Mouse (Mus musculus): ENCODE data around the gene Gipc3. TPM values are rescaled to one million over a fixed set of nuclear protein-coding genes. Genes with fewer than 3 reads are reported as not detected.
A peak's percentile ranks its signal among the peaks of the same experiment; 100 is the strongest.

The Gipc3 gene
- polyA plus RNA-seq, 1 experiment, result 1.2 TPM

GRCm38 (mm10) chr10:81301321-81301720, 41.7 kb downstream of the Gipc3 start:
- Histone ChIP-seq H3K27me3 (ENCODE audit: control insufficient read depth, insufficient read depth, low read length) (no peaks in the 10 kb centered on the region), H3K36me3 (ENCODE audit: control insufficient read depth, insufficient read depth, low read length) (peaks cover 4% of the 10 kb centered on the region), H3K4me3 (ENCODE audit: low read depth, low read length) (no peak overlapping the region), H3K27ac (ENCODE audit: insufficient read depth, low read depth, low read length) (no peak overlapping the region), H3K4me1 (ENCODE audit: control insufficient read depth, insufficient read depth, insufficient read length, low read length) (peaks cover 46% of the 10 kb centered on the region)
- WGBS, result 79% methylated on average over 9 of the region's 9 CpGs
- no peak for TF ChIP-seq CTCF (IDR thresholded peaks at IDR 0.05; ENCODE audit: extremely low read depth, insufficient read length, insufficient replicate concordance, low read depth, low read length)
- TF ChIP-seq POLR2A (IDR thresholded peaks at IDR 0.05; ENCODE audit: low read depth, low read length), result no peak

GRCm38 (mm10) chr10:81300352-81300907, 42.6 kb downstream of the Gipc3 start:
- TF ChIP-seq POLR2A (IDR thresholded peaks at IDR 0.05; ENCODE audit: low read depth, low read length), result no peak
- TF ChIP-seq CTCF (IDR thresholded peaks at IDR 0.05; ENCODE audit: extremely low read depth, insufficient read length, insufficient replicate concordance, low read depth, low read length), result no peak
- 74% methylated on average over 9 of the region's 9 CpGs for WGBS
- Histone ChIP-seq H3K4me1 (ENCODE audit: control insufficient read depth, insufficient read depth, insufficient read length, low read length) (peaks cover 47% of the 10 kb centered on the region), H3K27ac (ENCODE audit: insufficient read depth, low read depth, low read length) (no peak overlapping the region), H3K4me3 (ENCODE audit: low read depth, low read length) (no peak overlapping the region), H3K27me3 (ENCODE audit: control insufficient read depth, insufficient read depth, low read length) (no peaks in the 10 kb centered on the region), H3K36me3 (ENCODE audit: control insufficient read depth, insufficient read depth, low read length) (no peaks in the 10 kb centered on the region)

GRCm38 (mm10) chr10:81299585-81300351, 43.3 kb downstream of the Gipc3 start:
- peaks cover 48% of the 10 kb centered on the region for H3K4me1 ChIP-seq (ENCODE audit: control insufficient read depth, insufficient read depth, insufficient read length, low read length)
- no peaks in the 10 kb centered on the region for H3K27me3 ChIP-seq (ENCODE audit: control insufficient read depth, insufficient read depth, low read length)
- WGBS, result 82% methylated on average over 14 of the region's 14 CpGs
- no peak for TF ChIP-seq CTCF (IDR thresholded peaks at IDR 0.05; ENCODE audit: extremely low read depth, insufficient read length, insufficient replicate concordance, low read depth, low read length)
- TF ChIP-seq POLR2A (IDR thresholded peaks at IDR 0.05; ENCODE audit: low read depth, low read length), result no peak
- H3K4me3 ChIP-seq (ENCODE audit: low read depth, low read length), result no peak overlapping the region
- no peaks in the 10 kb centered on the region for H3K36me3 ChIP-seq (ENCODE audit: control insufficient read depth, insufficient read depth, low read length)
- H3K27ac ChIP-seq (ENCODE audit: insufficient read depth, low read depth, low read length), result peak overlapping the region; percentile 64

GRCm38 (mm10) chr10:81298369-81299100, 44.5 kb downstream of the Gipc3 start:
- Histone ChIP-seq H3K36me3 (ENCODE audit: control insufficient read depth, insufficient read depth, low read length) (no peaks in the 10 kb centered on the region), H3K27ac (ENCODE audit: insufficient read depth, low read depth, low read length) (peak overlapping the region; percentile 91), H3K4me1 (ENCODE audit: control insufficient read depth, insufficient read depth, insufficient read length, low read length) (peaks cover 56% of the 10 kb centered on the region), H3K27me3 (ENCODE audit: control insufficient read depth, insufficient read depth, low read length) (no peaks in the 10 kb centered on the region), H3K4me3 (ENCODE audit: low read depth, low read length) (peak overlapping the region; percentile 10)
- no peak for TF ChIP-seq CTCF (IDR thresholded peaks at IDR 0.05; ENCODE audit: extremely low read depth, insufficient read length, insufficient replicate concordance, low read depth, low read length)
- TF ChIP-seq POLR2A (IDR thresholded peaks at IDR 0.05; ENCODE audit: low read depth, low read length), result no peak
- WGBS, result 81% methylated on average over 17 of the region's 17 CpGs

GRCm38 (mm10) chr10:81297845-81298244, 45.2 kb downstream of the Gipc3 start:
- Histone ChIP-seq H3K27ac (ENCODE audit: insufficient read depth, low read depth, low read length) (peak overlapping the region; percentile 91), H3K4me1 (ENCODE audit: control insufficient read depth, insufficient read depth, insufficient read length, low read length) (peaks cover 52% of the 10 kb centered on the region), H3K36me3 (ENCODE audit: control insufficient read depth, insufficient read depth, low read length) (no peaks in the 10 kb centered on the region), H3K4me3 (ENCODE audit: low read depth, low read length) (peak overlapping the region; percentile 25), H3K27me3 (ENCODE audit: control insufficient read depth, insufficient read depth, low read length) (no peaks in the 10 kb centered on the region)
- TF ChIP-seq POLR2A (IDR thresholded peaks at IDR 0.05; ENCODE audit: low read depth, low read length), result no peak
- no peak for TF ChIP-seq CTCF (IDR thresholded peaks at IDR 0.05; ENCODE audit: extremely low read depth, insufficient read length, insufficient replicate concordance, low read depth, low read length)
- WGBS, result 58% methylated on average over 10 of the region's 10 CpGs

- Histone ChIP-seq H3K27me3 (ENCODE audit: control insufficient read depth, insufficient read depth, low read length) (no peaks in the 10 kb centered on the region), H3K4me1 (ENCODE audit: control insufficient read depth, insufficient read depth, insufficient read length, low read length) (peaks cover 49% of the 10 kb centered on the region)
- TF ChIP-seq CTCF (IDR thresholded peaks at IDR 0.05; ENCODE audit: extremely low read depth, insufficient read length, insufficient replicate concordance, low read depth, low read length) (no peak), POLR2A (IDR thresholded peaks at IDR 0.05; ENCODE audit: low read depth, low read length) (no peak)
These were observed 45.8 kb downstream of the Gipc3 start for GRCm38 (mm10) chr10:81297246-81297645.

GRCm38 (mm10) chr10:81295185-81295584, 47.9 kb downstream of the Gipc3 start:
- 84% methylated on average over 6 of the region's 6 CpGs for WGBS
- Histone ChIP-seq H3K27ac (ENCODE audit: insufficient read depth, low read depth, low read length) (no peak overlapping the region), H3K27me3 (ENCODE audit: control insufficient read depth, insufficient read depth, low read length) (no peaks in the 10 kb centered on the region), H3K4me3 (ENCODE audit: low read depth, low read length) (no peak overlapping the region), H3K36me3 (ENCODE audit: control insufficient read depth, insufficient read depth, low read length) (no peaks in the 10 kb centered on the region), H3K4me1 (ENCODE audit: control insufficient read depth, insufficient read depth, insufficient read length, low read length) (peaks cover 48% of the 10 kb centered on the region)
- TF ChIP-seq POLR2A (IDR thresholded peaks at IDR 0.05; ENCODE audit: low read depth, low read length) (no peak), CTCF (IDR thresholded peaks at IDR 0.05; ENCODE audit: extremely low read depth, insufficient read length, insufficient replicate concordance, low read depth, low read length) (no peak)

More at GRCm38 (mm10) chr10:81297246-81297645, 45.8 kb downstream of the Gipc3 start:
- H3K4me3 ChIP-seq (ENCODE audit: low read depth, low read length), result no peak overlapping the region; the same call in 1 of the 2 replicates
- H3K36me3 ChIP-seq (ENCODE audit: control insufficient read depth, insufficient read depth, low read length), result no peaks in the 10 kb centered on the region
- peak overlapping the region; percentile 91 for H3K27ac ChIP-seq (ENCODE audit: insufficient read depth, low read depth, low read length)
- WGBS, result 75% methylated on average over 6 of the region's 6 CpGs
